Mouse (Mus musculus) kidney, embryonic 16.5 days (tissue): Measurements from ENCODE around the gene Ube2b. TPM values are rescaled to one million over a fixed set of nuclear protein-coding genes. Genes with fewer than 3 reads are reported as not detected.

Experiments used
- ATAC-seq: fragments of 200-750 bp; cut with Nextera tagmentation; 2 replicates; pipeline ENCODE4 v1.8.0; 2017; ENCODE audit warnings: moderate TSS enrichment; ENCODE audit not compliant: low FRiP score, low TSS enrichment
- H3K27ac ChIP-seq: fragments of 300-500 bp; sonication (generic); 2 replicates; pipeline ENCODE4 v1.5.1; 2014; ENCODE audit warnings: low read length
- H3K27me3 ChIP-seq: fragments of 300-500 bp; sonication (generic); 2 replicates; pipeline ENCODE4 v1.6.1; 2014; ENCODE audit warnings: low read length, control low read depth, mixed read lengths; ENCODE audit not compliant: insufficient read depth
- H3K36me3 ChIP-seq: fragments of 300-500 bp; sonication (generic); 2 replicates; pipeline ENCODE4 v1.6.1; 2014; ENCODE audit warnings: low read length, control low read depth, mixed read lengths; ENCODE audit not compliant: insufficient read depth
- H3K4me1 ChIP-seq: fragments of 300-500 bp; sonication (generic); 2 replicates; pipeline ENCODE4 v1.6.1; 2014; ENCODE audit warnings: low read length, control low read depth, mixed read lengths; ENCODE audit not compliant: insufficient read depth
- H3K4me2 ChIP-seq: fragments of 300-500 bp; sonication (generic); replicated peaks from 2 replicates; pipeline ENCODE4 v1.6.1; 2014; ENCODE audit warnings: low read depth, low read length
- H3K4me3 ChIP-seq: fragments of 300-500 bp; sonication (generic); 2 replicates; pipeline ENCODE4 v1.5.1; 2014; ENCODE audit warnings: mild to moderate bottlenecking, low read length
- H3K9ac ChIP-seq: fragments of 300-500 bp; sonication (generic); replicated peaks from 2 replicates; pipeline ENCODE4 v1.6.1; 2014; ENCODE audit warnings: low read length
- H3K9me3 ChIP-seq: fragments of 300-500 bp; sonication (generic); 2 replicates; pipeline ENCODE4 v1.6.1; 2016; ENCODE audit warnings: low read length, control low read depth
- WGBS: fragments of 180-500 bp; shearing (Covaris S2); extraction: QIAGEN DNeasy Blood & Tissue Kit; methylation state at CpG from one replicate; pipeline ENCODE4 v1.1.7; 2014; 5-methylcytosine and 5-hydroxymethylcytosine counted together
- polyA plus RNA-seq: library from polyadenylated mRNA; unstranded; fragments of >200 nt; fragmentation: Nextera tagmentation; extraction: Ambion mirVana; gene quantifications from 2 replicates; pipeline ENCODE4 v1.2.1, GENCODE M21; 2015

Ube2b gene
- polyA plus RNA-seq, 1 experiment from 2014 or later: 220 TPM

DNA sequence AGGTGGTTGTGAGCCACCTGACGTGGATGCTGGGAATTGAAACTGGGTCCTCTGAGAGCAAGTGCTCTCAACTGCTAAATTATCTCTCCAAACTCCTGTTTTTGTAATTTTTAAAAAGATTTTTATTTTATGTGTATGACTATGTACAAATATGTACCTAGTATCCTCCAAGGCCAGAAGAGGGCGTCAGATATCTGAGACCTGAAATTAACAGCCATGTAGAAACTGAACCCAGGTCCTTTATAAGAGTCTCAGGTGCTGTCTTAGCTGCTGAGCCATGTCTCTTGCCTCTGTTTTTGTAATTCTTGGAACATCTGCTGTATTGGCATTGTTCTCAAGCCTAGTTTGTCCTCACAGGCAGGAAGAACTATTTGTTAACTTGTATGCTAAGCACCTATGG is 31.1 kb downstream of the Ube2b start:
- Histone ChIP-seq H3K27ac (no peak overlapping the region), H3K4me2 (no peak overlapping the region), H3K9ac (no peak overlapping the region), H3K27me3 (no peaks in the 10 kb centered on the region), H3K9me3 (no peaks in the 10 kb centered on the region), H3K4me3 (no peak overlapping the region), H3K4me1 (peaks cover 6% of the 10 kb centered on the region; the same call in 1 of the 2 replicates), H3K36me3 (peaks cover 39% of the 10 kb centered on the region)
- 90% methylated on average over 2 of the region's 2 CpGs for WGBS
- ATAC-seq: no peak

DNA sequence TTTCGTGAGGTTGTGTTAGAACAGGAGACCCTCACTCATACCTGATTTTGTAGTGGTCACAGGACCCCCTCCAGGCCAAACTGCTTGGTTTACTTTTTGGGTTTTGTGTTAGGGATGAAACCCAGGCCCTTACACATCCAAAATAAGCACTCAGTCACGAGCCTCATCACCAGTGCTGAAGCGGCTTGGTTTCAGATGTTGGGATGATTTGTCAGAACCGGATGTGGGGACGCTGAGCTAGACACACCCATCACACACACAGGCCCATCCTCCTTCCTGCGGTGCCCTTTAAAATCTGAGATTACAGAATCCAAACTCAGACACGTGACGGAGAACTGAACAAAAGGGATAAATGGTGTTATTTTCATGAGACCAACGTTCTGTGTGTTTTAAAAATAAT is 31.7 kb downstream of the Ube2b start:
- Histone ChIP-seq H3K36me3 (peaks cover 35% of the 10 kb centered on the region), H3K27me3 (no peaks in the 10 kb centered on the region), H3K4me3 (no peak overlapping the region), H3K4me1 (peaks cover 6% of the 10 kb centered on the region; the same call in 1 of the 2 replicates), H3K4me2 (no peak overlapping the region), H3K9ac (no peak overlapping the region), H3K27ac (no peak overlapping the region), H3K9me3 (no peaks in the 10 kb centered on the region)
- 95% methylated on average over 9 of the region's 9 CpGs for WGBS
- ATAC-seq: no peak

DNA sequence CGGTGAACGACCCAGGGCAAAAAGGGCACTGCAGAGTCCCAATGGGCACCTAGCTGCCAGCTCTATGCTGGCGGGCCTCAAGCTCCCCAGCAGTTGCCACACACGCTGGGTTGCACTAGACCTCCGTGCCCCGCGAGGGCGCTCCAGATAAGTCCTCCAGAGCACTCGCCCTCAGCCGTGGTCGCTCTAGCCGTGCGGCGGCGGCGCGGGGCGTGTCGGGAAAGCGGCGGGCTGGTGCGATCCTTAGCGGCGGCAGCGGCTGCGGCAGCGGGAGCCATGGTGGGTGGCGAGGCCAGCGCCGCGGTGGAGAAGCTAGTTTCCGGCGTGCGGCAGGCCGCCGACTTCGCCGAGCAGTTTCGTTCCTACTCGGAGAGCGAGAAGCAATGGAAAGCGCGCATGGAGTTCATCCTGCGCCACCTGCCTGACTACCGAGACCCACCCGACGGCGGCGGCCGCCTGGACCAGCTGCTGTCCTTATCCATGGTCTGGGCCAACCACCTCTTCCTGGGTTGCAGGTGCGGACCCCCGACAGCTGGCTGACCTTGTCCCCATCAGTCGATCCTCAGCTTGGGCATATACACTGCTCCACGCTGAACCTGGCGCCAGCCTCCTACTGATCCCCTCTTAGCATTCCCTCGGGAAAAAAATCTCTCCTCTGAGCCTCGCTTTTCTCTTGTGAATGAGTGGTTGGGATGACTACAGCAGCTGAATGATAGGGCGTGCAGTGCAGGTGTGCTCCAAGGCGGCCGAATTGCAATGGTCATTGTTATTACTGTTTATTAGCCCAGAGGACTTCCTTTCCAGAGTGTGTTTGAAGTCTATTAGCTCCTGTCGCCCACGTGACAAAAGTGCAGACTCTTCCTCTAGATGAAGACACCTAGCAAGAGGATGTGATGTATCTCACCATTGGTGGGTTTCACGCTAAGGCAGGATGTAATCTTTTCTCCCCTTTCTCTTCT is 32.8 kb downstream of the Ube2b start, which contains the start of gene Cdkn2aipnl:
Gene Cdkn2aipnl (plus strand): TSS at position 219 of the 959 bp plus-strand sequence.
- H3K27me3 ChIP-seq: no peaks in the 10 kb centered on the region
- H3K36me3 ChIP-seq: peaks cover 26% of the 10 kb centered on the region
- H3K4me3 ChIP-seq: peak within 1 kb of the TSS; percentile 72
- peaks cover 6% of the 10 kb centered on the region; the same call in 1 of the 2 replicates for H3K4me1 ChIP-seq
- ATAC-seq: peak; percentile 97
- H3K9ac ChIP-seq: peak within 1 kb of the TSS; percentile 82
- H3K27ac ChIP-seq: peak within 1 kb of the TSS; percentile 23; the same call in 1 of the 2 replicates
- H3K9me3 ChIP-seq: no peaks in the 10 kb centered on the region
- peak within 1 kb of the TSS; percentile 95 for H3K4me2 ChIP-seq
- WGBS: 2% methylated on average over 63 of the region's 63 CpGs

DNA sequence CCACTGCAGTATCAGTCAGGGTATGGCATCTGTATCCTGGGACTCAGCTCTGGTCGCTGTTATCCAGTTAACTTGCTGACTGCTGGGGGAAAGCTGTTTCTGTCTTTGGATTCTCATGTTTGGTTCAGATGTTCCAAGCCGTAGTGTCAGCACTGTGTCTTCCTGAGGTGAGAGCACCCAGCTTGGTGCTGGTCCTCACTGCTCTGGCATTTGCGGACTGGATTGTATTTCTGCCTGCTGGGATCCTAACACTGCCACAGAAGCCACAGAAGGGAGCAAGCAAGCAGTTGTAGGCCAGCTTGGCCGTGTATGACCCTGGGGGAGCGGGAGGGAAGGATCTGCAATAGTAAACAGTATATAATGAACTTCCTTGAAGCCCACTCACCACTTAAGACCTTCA is 33.9 kb downstream of the Ube2b start:
- no peak overlapping the region for H3K4me3 ChIP-seq
- H3K36me3 ChIP-seq: peaks cover 15% of the 10 kb centered on the region
- H3K4me1 ChIP-seq: peaks cover 6% of the 10 kb centered on the region; the same call in 1 of the 2 replicates
- H3K9ac ChIP-seq: no peak overlapping the region
- H3K4me2 ChIP-seq: no peak overlapping the region
- H3K27ac ChIP-seq: no peak overlapping the region
- WGBS: 78% methylated on average over 5 of the region's 5 CpGs
- no peak for ATAC-seq
- no peaks in the 10 kb centered on the region for H3K9me3 ChIP-seq
- no peaks in the 10 kb centered on the region for H3K27me3 ChIP-seq

DNA sequence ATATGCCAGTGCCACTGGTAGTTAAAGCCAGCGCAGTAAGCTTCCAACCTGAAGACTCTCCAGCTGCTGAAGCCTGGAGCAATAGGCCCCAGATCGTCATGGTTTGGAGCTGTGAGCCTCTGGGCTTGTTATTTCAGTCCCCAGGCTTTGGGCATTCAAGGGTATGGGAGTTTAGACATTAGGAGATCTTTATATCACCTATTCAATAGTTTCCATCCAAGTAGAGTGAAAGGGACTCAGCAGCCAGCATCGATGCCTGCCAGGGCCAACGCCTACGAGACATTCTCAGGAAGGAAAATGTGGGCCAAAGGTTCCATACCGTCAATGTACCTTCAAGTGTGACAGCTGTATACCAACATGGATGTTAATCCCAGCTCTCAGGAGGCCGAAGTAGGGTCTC is 38.3 kb downstream of the Ube2b start:
- H3K9me3 ChIP-seq: no peaks in the 10 kb centered on the region
- 91% methylated on average over 7 of the region's 7 CpGs for WGBS
- no peak overlapping the region for H3K9ac ChIP-seq
- H3K4me1 ChIP-seq: no peaks in the 10 kb centered on the region
- H3K27ac ChIP-seq: no peak overlapping the region
- H3K27me3 ChIP-seq: no peaks in the 10 kb centered on the region
- H3K4me2 ChIP-seq: no peak overlapping the region
- H3K36me3 ChIP-seq: no peaks in the 10 kb centered on the region
- ATAC-seq: no peak
- H3K4me3 ChIP-seq: no peak overlapping the region

DNA sequence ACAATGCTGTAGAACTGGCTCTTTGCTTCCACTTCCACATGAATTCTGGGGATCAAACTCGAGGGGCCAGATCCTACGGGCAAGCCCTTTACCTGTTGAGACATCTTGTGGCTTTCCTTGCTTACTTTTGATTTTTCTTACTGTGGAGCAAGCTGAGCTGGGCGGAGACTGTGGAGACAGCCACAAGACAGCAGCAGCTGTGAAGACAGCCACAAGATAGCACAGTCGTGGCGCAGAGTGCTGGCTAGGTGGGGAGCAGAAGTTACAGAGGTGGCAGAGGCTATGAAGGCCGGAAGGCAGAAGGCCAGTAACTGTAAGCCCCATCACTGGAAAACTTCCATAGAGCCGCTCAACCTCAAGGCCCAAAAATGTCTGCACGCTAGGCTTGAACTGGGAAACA is 38.8 kb downstream of the Ube2b start:
- H3K4me2 ChIP-seq: no peak overlapping the region

DNA sequence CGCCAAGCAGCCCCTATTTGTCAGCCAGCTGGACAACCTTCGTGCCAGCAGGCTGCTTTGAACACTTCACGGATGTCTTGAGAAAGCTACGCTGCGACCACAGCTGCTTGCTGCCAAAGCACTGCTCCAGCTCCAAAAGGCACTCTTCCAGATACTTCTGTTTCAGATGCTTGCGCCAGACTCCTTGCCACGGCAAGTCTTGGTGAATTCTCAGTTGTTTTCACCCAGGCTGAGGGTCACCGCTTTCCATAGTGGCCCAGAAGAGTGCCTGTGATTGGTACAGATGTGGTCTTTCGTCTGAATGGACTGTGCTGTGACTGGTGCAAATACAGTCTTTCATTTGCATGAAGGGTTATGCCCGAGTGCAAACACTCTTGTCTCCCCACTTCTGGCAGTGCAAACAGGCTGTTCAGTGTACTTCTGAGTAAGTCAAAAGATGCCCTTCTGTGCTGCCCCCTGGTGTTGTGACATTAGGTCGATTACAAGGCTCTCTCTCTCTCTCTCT is 39.5 kb downstream of the Ube2b start:
- WGBS: 57% methylated on average over 11 of the region's 11 CpGs

More for the DNA sequence above, 38.8 kb downstream of the Ube2b start:
- ATAC-seq: no peak
- Histone ChIP-seq H3K27me3 (no peaks in the 10 kb centered on the region), H3K27ac (no peak overlapping the region), H3K4me3 (no peak overlapping the region), H3K36me3 (no peaks in the 10 kb centered on the region), H3K4me1 (no peaks in the 10 kb centered on the region), H3K9me3 (no peaks in the 10 kb centered on the region), H3K9ac (no peak overlapping the region)
- WGBS: 86% methylated on average over 8 of the region's 8 CpGs

DNA sequence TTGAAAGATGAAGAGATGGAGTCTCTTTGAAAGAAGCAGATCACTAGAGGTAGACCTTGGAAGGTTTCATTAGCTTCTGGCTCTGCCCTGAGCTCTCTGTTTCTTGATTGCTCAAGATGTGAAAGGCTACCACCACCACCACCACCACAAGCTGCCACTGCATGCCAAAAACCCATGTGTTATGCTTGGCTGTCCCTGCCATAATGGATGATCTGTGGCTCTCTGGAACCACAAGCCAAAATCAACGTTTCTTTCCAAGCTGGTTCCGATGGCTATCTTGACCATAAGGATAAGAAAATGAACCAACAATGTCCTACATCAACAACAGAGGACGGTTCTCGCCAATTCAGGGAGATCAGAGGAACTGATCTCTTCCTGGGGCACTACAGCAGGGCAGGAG is 40.5 kb downstream of the Ube2b start:
- no peak for ATAC-seq
- Histone ChIP-seq H3K4me3 (no peak overlapping the region), H3K9me3 (no peaks in the 10 kb centered on the region), H3K4me2 (no peak overlapping the region), H3K27me3 (no peaks in the 10 kb centered on the region), H3K36me3 (no peaks in the 10 kb centered on the region), H3K27ac (no peak overlapping the region), H3K9ac (no peak overlapping the region), H3K4me1 (no peaks in the 10 kb centered on the region)
- WGBS: 81% methylated on average over 4 of the region's 4 CpGs

More for the DNA sequence above, 39.5 kb downstream of the Ube2b start:
- Histone ChIP-seq H3K4me3 (no peak overlapping the region), H3K9me3 (no peaks in the 10 kb centered on the region), H3K4me2 (no peak overlapping the region), H3K36me3 (no peaks in the 10 kb centered on the region), H3K9ac (no peak overlapping the region), H3K27ac (no peak overlapping the region), H3K27me3 (no peaks in the 10 kb centered on the region), H3K4me1 (no peaks in the 10 kb centered on the region)
- no peak for ATAC-seq

DNA sequence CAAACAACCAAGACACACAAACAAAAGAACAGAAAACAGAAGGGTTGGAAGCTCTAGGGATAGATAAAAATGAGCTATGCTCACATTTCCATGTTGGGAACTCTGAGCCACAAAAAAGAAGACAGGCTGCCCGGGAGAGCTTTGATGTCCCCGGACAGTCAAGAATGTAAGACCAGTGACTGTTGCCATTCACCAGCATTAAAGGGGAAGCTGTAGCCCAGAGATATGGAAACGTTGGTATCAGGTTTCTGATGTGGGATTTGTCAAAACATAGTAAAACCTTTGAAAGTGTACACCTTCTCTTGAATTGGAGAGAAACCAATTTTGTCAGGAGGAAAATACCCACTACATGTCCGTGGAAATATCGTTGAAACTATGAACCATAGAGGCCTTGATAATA is 41.1 kb downstream of the Ube2b start:
- no peak overlapping the region for H3K4me3 ChIP-seq
- whole genome bisulfite sequencing: 80% methylated on average over 5 of the region's 5 CpGs
- no peak overlapping the region for H3K9ac ChIP-seq
- H3K36me3 ChIP-seq: no peaks in the 10 kb centered on the region
- no peak for ATAC-seq
- H3K4me2 ChIP-seq: no peak overlapping the region
- H3K27me3 ChIP-seq: no peaks in the 10 kb centered on the region
- no peaks in the 10 kb centered on the region for H3K9me3 ChIP-seq
- no peak overlapping the region for H3K27ac ChIP-seq
- no peaks in the 10 kb centered on the region for H3K4me1 ChIP-seq

DNA sequence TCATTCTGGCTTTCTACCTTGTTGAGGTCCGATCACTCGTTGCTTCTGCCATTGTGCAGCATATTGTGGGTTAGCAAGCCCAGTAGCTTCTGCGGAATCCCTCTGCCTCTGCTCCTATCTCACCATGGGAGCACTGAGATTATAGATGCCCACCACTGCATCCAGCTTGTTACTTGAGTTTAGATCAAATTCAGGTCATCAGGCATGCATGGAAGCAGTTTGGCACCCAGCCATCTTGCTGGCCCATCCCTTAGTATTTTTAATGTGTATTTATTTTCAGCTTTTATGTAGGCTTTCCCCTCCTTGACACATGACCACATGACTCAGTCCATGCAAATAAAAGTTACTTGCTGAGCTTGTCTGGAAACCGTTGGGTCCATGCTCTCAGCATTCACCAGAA is 42.8 kb downstream of the Ube2b start:
- Histone ChIP-seq H3K4me1 (no peaks in the 10 kb centered on the region), H3K27ac (no peak overlapping the region), H3K27me3 (no peaks in the 10 kb centered on the region), H3K4me3 (no peak overlapping the region), H3K4me2 (no peak overlapping the region), H3K36me3 (no peaks in the 10 kb centered on the region), H3K9ac (no peak overlapping the region), H3K9me3 (no peaks in the 10 kb centered on the region)
- no peak for ATAC-seq
- WGBS: 81% methylated on average over 4 of the region's 4 CpGs
